Mouse (Mus musculus) liver, postnatal 0 days (tissue): ENCODE data around the gene Ccdc73. TPM values are rescaled to one million over a fixed set of nuclear protein-coding genes. Genes with fewer than 3 reads are reported as not detected.
"Not testable (repeated sequence)": the region's sequence is repeated elsewhere in the genome, so short reads cannot be mapped to it uniquely, and the experiment has no call there.

Experiments
- ATAC-seq: fragments of 200-750 bp; cut with Nextera tagmentation; 2 replicates; pipeline ENCODE4 v1.8.0; 2017; ENCODE audit warnings: mild to moderate bottlenecking, moderate library complexity
- DNase-seq: peaks from one replicate; pipeline ENCODE4 v3.0.0-alpha.2; 2016
- H3K27ac ChIP-seq: fragments of 300-500 bp; sonication (generic); 2 replicates; pipeline ENCODE4 v1.5.1; 2014; ENCODE audit warnings: antibody characterized with exemption, moderate library complexity, mild to moderate bottlenecking, low read depth
- H3K27me3 ChIP-seq: fragments of 300-500 bp; sonication (generic); 2 replicates; pipeline ENCODE4 v1.6.1; 2014; ENCODE audit warnings: low read length, control low read depth, mixed read lengths; ENCODE audit not compliant: insufficient read depth
- H3K36me3 ChIP-seq: fragments of 300-500 bp; sonication (generic); replicated peaks from 2 replicates; pipeline ENCODE4 v1.6.1; 2014; ENCODE audit warnings: mild to moderate bottlenecking, control low read depth, low read length, moderate library complexity, mixed read lengths; ENCODE audit not compliant: insufficient read depth
- H3K4me1 ChIP-seq: fragments of 300-500 bp; sonication (generic); 2 replicates; pipeline ENCODE4 v1.6.1; 2014; ENCODE audit warnings: antibody characterized with exemption, mild to moderate bottlenecking, control low read depth; ENCODE audit not compliant: insufficient read depth
- H3K4me2 ChIP-seq: fragments of 300-500 bp; sonication (generic); 2 replicates; pipeline ENCODE4 v1.6.1; 2014; ENCODE audit warnings: low read depth, mild to moderate bottlenecking, low read length, moderate library complexity, mixed read lengths
- H3K4me3 ChIP-seq: fragments of 300-500 bp; sonication (generic); 2 replicates; pipeline ENCODE4 v1.5.1; 2014; ENCODE audit warnings: low read depth, low read length
- H3K9ac ChIP-seq: fragments of 300-500 bp; sonication (generic); replicated peaks from 2 replicates; pipeline ENCODE4 v1.6.1; 2014; ENCODE audit warnings: mild to moderate bottlenecking, moderate library complexity
- H3K9me3 ChIP-seq: fragments of 300-500 bp; sonication (generic); 2 replicates; pipeline ENCODE4 v1.6.1; 2016; ENCODE audit warnings: mild to moderate bottlenecking, control low read depth, low read length, mixed read lengths
- CTCF ChIP-seq: sonication (generic); IDR thresholded peaks from 2 replicates; pipeline ENCODE4 v1.5.1; 2016; ENCODE audit warnings: antibody characterized with exemption, low read depth
- EP300 ChIP-seq: IDR thresholded peaks from 2 replicates; pipeline ENCODE4 v1.6.1; 2016; ENCODE audit warnings: antibody characterized with exemption, low read depth, mild to moderate bottlenecking
- WGBS: fragments of 180-500 bp; shearing (Covaris S2); extraction: QIAGEN DNeasy Blood & Tissue Kit; methylation state at CpG from one replicate; pipeline ENCODE4 v1.1.7; 2014; ENCODE audit not compliant: insufficient replicate concordance; 5-methylcytosine and 5-hydroxymethylcytosine counted together
- polyA plus RNA-seq: library from polyadenylated mRNA; unstranded; fragments of >200 nt; fragmentation: Nextera tagmentation; extraction: Ambion mirVana; gene quantifications from 2 replicates; pipeline ENCODE4 v1.2.1, GENCODE M21; 2015

Gene Ccdc73
- polyA plus RNA-seq, 1 experiment from 2014 or later, result 7.9 TPM

DNA sequence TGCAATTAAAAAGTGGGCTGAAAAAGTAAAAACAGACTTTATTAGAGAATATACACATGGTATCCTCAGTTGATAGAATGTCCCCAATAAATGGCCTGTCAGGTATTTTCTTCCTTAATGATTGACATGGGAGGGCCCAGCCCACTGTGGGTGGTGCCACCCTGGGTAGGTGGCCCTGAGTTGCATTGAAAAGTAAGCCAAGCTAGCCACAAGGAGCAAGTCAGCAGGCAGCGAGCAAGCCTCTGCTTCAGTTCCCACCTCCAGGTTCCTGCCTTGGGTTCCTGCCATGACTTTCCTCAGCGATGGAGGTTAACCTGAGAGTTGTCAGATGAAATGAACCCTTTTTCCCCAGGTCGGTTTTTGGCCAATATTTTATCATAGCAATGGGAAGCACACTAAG, 150.2 kb downstream of the Ccdc73 start:
- H3K4me3 ChIP-seq, result peak overlapping the region; percentile 84; the same call in 1 of the 2 replicates
- H3K27ac ChIP-seq, result no peak overlapping the region; the same call in 1 of the 2 replicates
- DNase-seq (peak; percentile 28), ATAC-seq (no peak)
- H3K9ac ChIP-seq, result no peak overlapping the region
- no peaks in the 10 kb centered on the region for H3K9me3 ChIP-seq
- H3K4me1 ChIP-seq, result peaks cover 13% of the 10 kb centered on the region
- TF ChIP-seq EP300, result no peak
- no peak for TF ChIP-seq CTCF
- peaks cover 8% of the 10 kb centered on the region for H3K36me3 ChIP-seq
- WGBS, result 70% methylated on average over 3 of the region's 3 CpGs
- no peaks in the 10 kb centered on the region for H3K27me3 ChIP-seq
- H3K4me2 ChIP-seq, result peak overlapping the region; percentile 81

DNA sequence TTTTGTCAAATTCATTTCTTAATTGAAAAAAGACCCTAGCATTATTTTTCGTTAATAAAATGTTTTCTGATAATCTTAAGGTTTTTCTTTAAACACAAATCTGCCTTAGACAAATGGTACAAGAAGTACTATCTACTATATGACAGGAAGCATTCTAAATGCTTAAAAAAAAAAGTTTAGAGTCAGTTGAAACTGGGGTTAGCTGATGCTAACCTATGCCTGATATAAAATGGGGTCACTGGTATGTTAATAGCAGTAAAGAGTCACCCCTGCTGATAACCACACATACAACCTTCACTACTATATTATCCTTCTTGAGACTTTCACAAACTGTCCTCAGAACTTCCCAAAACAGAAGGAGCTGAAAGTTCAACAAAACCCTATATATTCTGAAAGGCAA, 151.9 kb downstream of the Ccdc73 start:
- Histone ChIP-seq H3K36me3 (no peaks in the 10 kb centered on the region), H3K27ac (no peak overlapping the region), H3K27me3 (no peaks in the 10 kb centered on the region), H3K4me3 (no peak overlapping the region), H3K9me3 (no peaks in the 10 kb centered on the region), H3K9ac (no peak overlapping the region), H3K4me2 (no peak overlapping the region), H3K4me1 (peaks cover 13% of the 10 kb centered on the region)
- ATAC-seq (no peak), DNase-seq (no peak)
- WGBS, result 73% methylated on average over 1 of the region's 1 CpGs
- TF ChIP-seq CTCF (no peak), EP300 (no peak)

DNA sequence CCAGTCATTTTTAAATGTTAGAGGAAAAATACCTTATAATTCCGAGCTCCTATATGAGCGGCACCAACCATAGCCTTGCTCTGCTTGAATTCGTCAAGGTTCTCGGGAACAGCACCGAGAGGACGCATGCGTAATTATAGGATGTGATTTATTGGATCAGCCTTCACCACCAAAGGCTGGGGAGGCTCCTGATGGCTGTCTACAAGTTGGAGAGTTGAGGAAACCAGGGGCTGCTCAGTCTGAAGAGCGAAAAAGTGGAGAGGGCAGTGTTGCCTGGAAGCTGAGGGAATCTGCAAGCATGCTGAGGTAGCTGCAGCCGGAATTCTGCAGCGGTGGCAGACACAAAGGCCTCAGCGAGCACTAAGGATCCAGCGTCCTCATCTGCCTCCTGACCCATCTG, 153.7 kb downstream of the Ccdc73 start:
- DNase-seq, result no peak
- TF ChIP-seq EP300, result no peak
- TF ChIP-seq CTCF, result no peak
- no peaks in the 10 kb centered on the region for H3K9me3 ChIP-seq
- peak overlapping the region; percentile 38 for H3K4me2 ChIP-seq
- H3K9ac ChIP-seq, result no peak overlapping the region
- H3K4me1 ChIP-seq, result peaks cover 9% of the 10 kb centered on the region; the same call in 1 of the 2 replicates
- H3K27ac ChIP-seq, result 0 out of 2 replicates have a peak overlapping the region, but pooled peaks have one; percentile 58
- H3K4me3 ChIP-seq, result no peak overlapping the region
- no peaks in the 10 kb centered on the region for H3K27me3 ChIP-seq
- no peak for ATAC-seq
- 83% methylated on average over 12 of the region's 12 CpGs for WGBS
- H3K36me3 ChIP-seq, result no peaks in the 10 kb centered on the region

DNA sequence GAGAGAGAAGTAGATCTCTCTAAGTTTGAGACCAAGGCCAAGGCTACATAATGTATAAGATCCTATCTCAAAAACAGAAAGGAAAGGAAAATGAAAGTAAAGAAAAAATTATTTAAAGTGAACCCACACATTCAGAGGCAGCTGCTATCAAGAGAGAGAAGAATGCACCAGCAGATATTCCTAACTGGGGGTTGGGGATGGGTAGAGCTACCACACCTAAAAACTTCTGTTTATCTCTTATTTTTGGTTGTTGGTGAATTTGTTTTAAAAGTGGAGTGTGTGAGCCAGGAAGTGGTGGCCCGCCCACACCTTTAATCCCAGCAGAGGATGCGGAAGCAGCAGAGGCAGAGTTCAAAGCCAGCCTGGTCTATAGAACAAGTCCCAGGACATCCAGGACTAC, 154.2 kb downstream of the Ccdc73 start:
- Histone ChIP-seq H3K9ac (no peak overlapping the region), H3K27ac (0 out of 2 replicates have a peak overlapping the region, but pooled peaks have one; percentile 58), H3K4me1 (peaks cover 9% of the 10 kb centered on the region; the same call in 1 of the 2 replicates), H3K4me2 (peak overlapping the region; percentile 38; the same call in 1 of the 2 replicates), H3K36me3 (no peaks in the 10 kb centered on the region), H3K9me3 (no peaks in the 10 kb centered on the region), H3K27me3 (no peaks in the 10 kb centered on the region), H3K4me3 (no peak overlapping the region)
- DNase-seq, result no peak
- ATAC-seq, result peak; percentile 65
- WGBS, result 57% methylated on average over 2 of the region's 2 CpGs
- TF ChIP-seq EP300, result peak; percentile 88
- TF ChIP-seq CTCF, result no peak

DNA sequence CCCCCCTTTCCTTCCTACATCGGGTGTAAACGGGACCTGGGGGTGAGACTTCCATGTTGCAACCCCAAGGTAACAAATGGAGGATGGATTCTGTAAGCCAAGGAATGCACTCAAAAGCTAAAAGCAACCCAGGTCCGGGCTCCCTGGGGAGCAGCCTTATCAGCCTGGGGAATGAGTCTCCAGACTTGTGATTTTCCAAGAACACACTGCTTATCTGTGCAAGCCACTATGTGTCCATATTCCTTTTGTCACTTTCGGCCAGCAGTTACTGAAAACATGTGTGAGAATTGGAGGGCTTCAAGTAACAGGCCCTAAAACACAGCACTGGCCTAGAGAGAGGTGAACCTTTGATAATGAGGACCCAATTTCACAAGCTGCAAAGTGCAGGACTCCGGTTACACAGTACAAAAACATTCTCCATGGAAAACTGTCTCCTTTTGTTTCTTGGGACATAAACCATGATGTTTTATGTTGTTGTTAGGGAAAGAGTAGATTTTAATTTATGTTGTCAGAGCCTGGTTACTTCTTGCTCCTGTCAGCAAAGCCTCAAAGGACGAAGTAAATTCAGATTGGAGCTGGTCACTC, 155.5 kb downstream of the Ccdc73 start:
- peak; percentile 59 for ATAC-seq

DNA sequence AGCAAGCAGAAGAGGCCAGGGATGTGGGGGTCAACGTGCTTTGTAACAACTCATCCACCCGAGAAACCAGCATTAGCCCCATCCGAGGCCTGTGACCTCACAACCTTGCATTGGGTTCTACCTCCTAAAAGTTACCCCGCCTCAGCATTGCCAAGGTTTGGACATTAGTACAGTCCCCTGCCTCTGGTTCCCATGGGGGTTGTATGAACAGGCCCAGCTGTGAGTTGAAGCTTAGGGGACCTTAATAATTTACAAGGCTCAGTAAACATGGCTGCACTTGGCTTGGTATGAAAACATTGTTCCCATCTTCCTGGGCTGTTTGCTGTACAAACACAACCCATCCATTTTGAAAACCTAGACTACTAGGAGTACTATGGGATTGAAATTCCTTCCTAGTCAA, 156.2 kb downstream of the Ccdc73 start:
- ATAC-seq (no peak), DNase-seq (no peak)
- Histone ChIP-seq H3K27ac (no peak overlapping the region), H3K9ac (no peak overlapping the region), H3K4me3 (no peak overlapping the region), H3K27me3 (no peaks in the 10 kb centered on the region), H3K4me2 (no peak overlapping the region), H3K4me1 (peaks cover 2% of the 10 kb centered on the region; the same call in 1 of the 2 replicates), H3K36me3 (no peaks in the 10 kb centered on the region), H3K9me3 (no peaks in the 10 kb centered on the region)
- TF ChIP-seq EP300, result no peak
- TF ChIP-seq CTCF, result no peak
- 66% methylated on average over 4 of the region's 4 CpGs for WGBS

More for the DNA sequence above, 155.5 kb downstream of the Ccdc73 start:
- Histone ChIP-seq H3K9ac (no peak overlapping the region), H3K4me2 (no peak overlapping the region), H3K27me3 (no peaks in the 10 kb centered on the region), H3K4me1 (peaks cover 2% of the 10 kb centered on the region; the same call in 1 of the 2 replicates), H3K36me3 (no peaks in the 10 kb centered on the region), H3K9me3 (no peaks in the 10 kb centered on the region), H3K27ac (no peak overlapping the region), H3K4me3 (no peak overlapping the region)
- WGBS, result 67% methylated on average over 6 of the region's 6 CpGs
- TF ChIP-seq EP300 (peak; percentile 89), CTCF (no peak)
- DNase-seq, result no peak

DNA sequence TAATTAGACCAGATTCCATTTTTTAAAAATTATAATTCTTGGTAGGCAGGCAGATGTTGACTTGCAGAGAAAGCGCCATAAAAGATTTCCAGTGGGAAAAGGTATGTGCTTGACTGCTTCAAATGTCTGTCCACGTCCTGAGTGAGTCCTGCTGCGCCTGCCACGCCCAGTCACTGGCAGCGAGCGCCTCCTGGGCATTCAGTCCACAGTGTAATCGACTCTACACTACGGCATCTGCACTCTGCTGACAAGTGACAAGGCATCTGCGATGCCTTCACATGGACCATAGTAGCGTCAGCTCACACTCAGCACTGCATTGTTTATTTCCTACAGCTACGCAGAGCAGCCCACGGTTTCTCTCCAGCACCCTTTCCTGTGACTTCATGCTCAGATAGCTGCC, 158.0 kb downstream of the Ccdc73 start:
- H3K4me3 ChIP-seq, H3K27ac ChIP-seq, H3K9ac ChIP-seq, H3K4me1 ChIP-seq, H3K36me3 ChIP-seq, H3K9me3 ChIP-seq, H3K4me2 ChIP-seq, DNase-seq, H3K27me3 ChIP-seq: not testable (repeated sequence)
- WGBS, result 73% methylated on average over 11 of the region's 12 CpGs
- 0 out of 2 replicates have a peak, but pooled peaks have one; percentile 21 for ATAC-seq
